Mouse (Mus musculus): Measurements from ENCODE around the gene Cdk19. TPM values are rescaled to one million over a fixed set of nuclear protein-coding genes. Genes with fewer than 3 reads are reported as not detected.

Gene Cdk19
- polyA plus RNA-seq, 1 experiment: 18.2 TPM

DNA sequence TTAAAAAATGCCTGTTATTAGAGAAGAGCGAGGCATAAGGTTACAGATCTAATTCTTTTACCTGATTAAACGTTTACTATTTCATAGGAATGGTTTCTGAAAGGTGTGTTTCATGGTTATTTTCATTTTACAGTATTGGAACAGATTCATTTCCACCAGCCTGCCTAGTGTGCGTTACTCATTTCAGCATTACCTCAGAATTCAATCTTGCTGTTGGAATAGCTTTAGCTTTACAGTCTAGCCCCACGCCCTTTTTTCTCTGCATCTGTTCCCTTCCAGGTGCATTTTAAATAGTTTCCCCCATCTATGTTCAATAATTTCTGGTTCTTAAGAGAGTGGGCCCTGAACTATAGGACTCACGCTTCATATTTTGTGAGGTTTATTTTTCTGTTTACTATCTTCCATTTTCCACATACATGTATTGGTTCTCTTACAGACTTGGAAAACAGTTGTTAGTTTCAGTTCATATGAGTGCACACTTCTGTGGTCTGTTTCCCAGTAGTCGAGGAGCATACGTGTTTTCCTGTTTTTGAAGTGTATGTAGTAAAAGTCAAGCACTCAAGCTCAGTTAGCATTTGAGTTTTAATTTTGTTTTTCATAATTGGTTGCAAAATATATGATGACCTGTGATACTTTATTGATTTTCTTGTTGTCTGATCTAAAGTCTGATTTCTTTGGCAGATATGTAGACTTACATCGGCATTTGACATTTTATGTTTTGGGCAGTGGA is 32.0 kb downstream of the Cdk19 start:
- 40% methylated on average over 8 of the region's 8 CpGs for WGBS
- Histone ChIP-seq H3K4me1 (ENCODE audit: control insufficient read depth, insufficient read depth, low read length) (peaks cover 7% of the 10 kb centered on the region), H3K27ac (ENCODE audit: control insufficient read depth, insufficient read depth, low read depth, low read length, poor library complexity) (no peak overlapping the region)

DNA sequence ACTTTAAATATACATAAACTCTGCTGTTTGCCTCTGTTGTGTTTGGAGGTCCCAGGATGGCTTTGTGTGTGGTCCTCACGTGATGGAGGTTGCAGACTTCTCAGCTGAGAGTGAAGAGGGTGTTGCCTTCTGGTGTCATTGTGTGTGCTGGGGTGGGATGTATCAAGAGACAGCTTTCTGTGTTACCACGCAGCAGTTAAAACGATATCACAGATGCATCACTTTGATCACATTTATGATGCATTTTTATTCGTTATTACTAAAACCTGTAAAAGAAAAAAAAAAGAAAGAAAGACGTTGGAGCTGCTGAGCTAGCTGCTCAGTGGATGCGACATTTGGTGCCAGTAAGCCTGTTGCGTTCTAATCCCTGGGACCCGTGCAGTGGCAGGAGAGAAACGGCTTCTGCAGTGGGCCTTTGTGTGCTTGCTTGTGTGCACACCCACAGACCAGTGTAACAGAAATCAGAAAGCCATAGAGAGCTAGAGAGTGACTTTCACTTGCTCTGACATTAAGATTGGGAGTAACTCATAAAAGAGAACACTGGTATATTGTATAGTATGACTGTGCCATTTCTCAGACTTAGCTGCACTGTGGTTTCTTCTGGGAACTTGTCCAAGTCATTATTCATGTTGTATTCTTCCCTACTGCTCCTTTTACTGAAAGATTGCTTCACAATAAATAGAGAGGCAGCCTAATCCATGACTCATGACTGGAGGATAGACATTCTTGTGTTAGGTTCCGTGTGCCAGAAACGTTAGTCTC is 32.7 kb downstream of the Cdk19 start:
- H3K27ac ChIP-seq (ENCODE audit: control insufficient read depth, insufficient read depth, low read depth, low read length, poor library complexity): 0 out of 2 replicates have a peak overlapping the region, but pooled peaks have one; percentile 32

More for the DNA sequence above, 32.0 kb downstream of the Cdk19 start:
- TF ChIP-seq POLR2A (IDR thresholded peaks at IDR 0.05; ENCODE audit: borderline replicate concordance, control insufficient read depth, low read depth, low read length): no peak
- TF ChIP-seq CTCF (IDR thresholded peaks at IDR 0.05; ENCODE audit: control insufficient read depth, insufficient read depth, low read length): no peak
- no peak overlapping the region for H3K4me3 ChIP-seq (replicated peaks; ENCODE audit: control insufficient read depth, low read depth, low read length)

GRCm38 (mm10) chr10:40373749-40374148 is 34.4 kb downstream of the Cdk19 start:
- no peak overlapping the region for H3K27ac ChIP-seq (ENCODE audit: control insufficient read depth, insufficient read depth, low read depth, low read length, poor library complexity)
- peaks cover 6% of the 10 kb centered on the region; the same call in 1 of the 2 replicates for H3K4me1 ChIP-seq (ENCODE audit: control insufficient read depth, insufficient read depth, low read length)
- WGBS: 37% methylated on average over 5 of the region's 5 CpGs
- H3K4me3 ChIP-seq (replicated peaks; ENCODE audit: control insufficient read depth, low read depth, low read length): no peak overlapping the region
- TF ChIP-seq POLR2A (IDR thresholded peaks at IDR 0.05; ENCODE audit: borderline replicate concordance, control insufficient read depth, low read depth, low read length): no peak
- no peak for TF ChIP-seq CTCF (IDR thresholded peaks at IDR 0.05; ENCODE audit: control insufficient read depth, insufficient read depth, low read length)

More for the DNA sequence above, 32.7 kb downstream of the Cdk19 start:
- 7% methylated on average over 11 of the region's 11 CpGs for WGBS
- peaks cover 7% of the 10 kb centered on the region for H3K4me1 ChIP-seq (ENCODE audit: control insufficient read depth, insufficient read depth, low read length)
- no peak overlapping the region for H3K4me3 ChIP-seq (replicated peaks; ENCODE audit: control insufficient read depth, low read depth, low read length)
- TF ChIP-seq CTCF (IDR thresholded peaks at IDR 0.05; ENCODE audit: control insufficient read depth, insufficient read depth, low read length) (no peak), POLR2A (IDR thresholded peaks at IDR 0.05; ENCODE audit: borderline replicate concordance, control insufficient read depth, low read depth, low read length) (no peak)

- Histone ChIP-seq H3K27ac (ENCODE audit: control insufficient read depth, insufficient read depth, low read depth, low read length, poor library complexity) (no peak overlapping the region; the same call in 1 of the 2 replicates), H3K4me3 (replicated peaks; ENCODE audit: control insufficient read depth, low read depth, low read length) (no peak overlapping the region), H3K4me1 (ENCODE audit: control insufficient read depth, insufficient read depth, low read length) (peaks cover 6% of the 10 kb centered on the region; the same call in 1 of the 2 replicates)
- 77% methylated on average over 7 of the region's 7 CpGs for WGBS
- TF ChIP-seq CTCF (IDR thresholded peaks at IDR 0.05; ENCODE audit: control insufficient read depth, insufficient read depth, low read length) (no peak), POLR2A (IDR thresholded peaks at IDR 0.05; ENCODE audit: borderline replicate concordance, control insufficient read depth, low read depth, low read length) (no peak)
These were observed 35.5 kb downstream of the Cdk19 start for GRCm38 (mm10) chr10:40374828-40375227.

DNA sequence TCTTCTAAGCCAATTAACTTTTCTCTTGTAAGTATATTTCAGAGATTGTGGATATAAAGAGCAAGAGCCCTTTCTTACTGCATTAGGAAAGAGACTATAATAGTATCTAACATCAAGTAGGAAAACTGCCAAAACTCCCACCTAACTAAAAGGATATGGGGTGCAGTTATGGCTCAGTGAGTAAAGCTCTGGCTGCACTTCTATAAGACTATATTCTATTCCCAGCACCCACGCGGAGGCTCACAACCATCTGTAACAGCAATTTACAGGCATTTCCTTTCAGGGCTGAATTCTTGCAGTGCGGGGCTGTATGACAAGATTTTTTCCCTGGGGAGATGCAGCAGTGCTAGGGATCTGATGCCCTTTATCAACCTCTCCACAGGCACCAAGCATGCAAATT is 36.9 kb downstream of the Cdk19 start:
- H3K4me1 ChIP-seq (ENCODE audit: control insufficient read depth, insufficient read depth, low read length): peaks cover 6% of the 10 kb centered on the region; the same call in 1 of the 2 replicates
- 84% methylated on average over 3 of the region's 3 CpGs for WGBS
- no peak overlapping the region for H3K4me3 ChIP-seq (replicated peaks; ENCODE audit: control insufficient read depth, low read depth, low read length)
- H3K27ac ChIP-seq (ENCODE audit: control insufficient read depth, insufficient read depth, low read depth, low read length, poor library complexity): no peak overlapping the region
- TF ChIP-seq CTCF (IDR thresholded peaks at IDR 0.05; ENCODE audit: control insufficient read depth, insufficient read depth, low read length) (no peak), POLR2A (IDR thresholded peaks at IDR 0.05; ENCODE audit: borderline replicate concordance, control insufficient read depth, low read depth, low read length) (no peak)

DNA sequence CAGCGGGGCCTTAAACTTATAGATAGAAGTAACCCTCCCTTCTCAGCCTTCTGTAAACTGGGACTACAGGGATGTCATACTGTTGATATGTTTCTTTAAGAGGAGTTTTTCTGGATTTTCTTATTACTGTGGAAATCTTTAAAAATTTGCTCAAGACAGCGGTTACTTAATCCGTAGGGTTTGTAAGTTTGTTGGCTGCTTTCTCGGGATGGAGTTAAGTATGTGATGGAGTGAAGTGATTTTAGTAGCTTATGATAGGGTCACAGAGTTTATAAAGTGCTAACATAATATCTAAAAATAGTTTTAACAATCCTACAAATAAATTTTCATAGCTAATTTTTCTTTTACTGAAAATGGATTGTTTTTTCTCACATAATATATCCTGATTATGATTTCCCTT is 38.9 kb downstream of the Cdk19 start:
- WGBS: 86% methylated on average over 4 of the region's 4 CpGs
- no peak for TF ChIP-seq POLR2A (IDR thresholded peaks at IDR 0.05; ENCODE audit: borderline replicate concordance, control insufficient read depth, low read depth, low read length)
- TF ChIP-seq CTCF (IDR thresholded peaks at IDR 0.05; ENCODE audit: control insufficient read depth, insufficient read depth, low read length): no peak
- no peak overlapping the region for H3K27ac ChIP-seq (ENCODE audit: control insufficient read depth, insufficient read depth, low read depth, low read length, poor library complexity)
- no peak overlapping the region for H3K4me3 ChIP-seq (replicated peaks; ENCODE audit: control insufficient read depth, low read depth, low read length)
- H3K4me1 ChIP-seq (ENCODE audit: control insufficient read depth, insufficient read depth, low read length): peaks cover 1% of the 10 kb centered on the region; the same call in 1 of the 2 replicates

- WGBS: 65% methylated on average over 1 of the region's 1 CpGs
These were observed 40.3 kb downstream of the Cdk19 start for GRCm38 (mm10) chr10:40379682-40380081.

GRCm38 (mm10) chr10:40385397-40385796 is 46.0 kb downstream of the Cdk19 start:
- no peak overlapping the region for H3K4me3 ChIP-seq (replicated peaks; ENCODE audit: control insufficient read depth, low read depth, low read length)
- TF ChIP-seq POLR2A (IDR thresholded peaks at IDR 0.05; ENCODE audit: borderline replicate concordance, control insufficient read depth, low read depth, low read length): no peak
- no peak for TF ChIP-seq CTCF (IDR thresholded peaks at IDR 0.05; ENCODE audit: control insufficient read depth, insufficient read depth, low read length)
- H3K4me1 ChIP-seq (ENCODE audit: control insufficient read depth, insufficient read depth, low read length): peaks cover 7% of the 10 kb centered on the region
- WGBS: 54% methylated on average over 3 of the region's 3 CpGs
- no peak overlapping the region for H3K27ac ChIP-seq (ENCODE audit: control insufficient read depth, insufficient read depth, low read depth, low read length, poor library complexity)

More at GRCm38 (mm10) chr10:40379682-40380081, 40.3 kb downstream of the Cdk19 start:
- no peak for TF ChIP-seq POLR2A (IDR thresholded peaks at IDR 0.05; ENCODE audit: borderline replicate concordance, control insufficient read depth, low read depth, low read length)
- Histone ChIP-seq H3K4me1 (ENCODE audit: control insufficient read depth, insufficient read depth, low read length) (no peaks in the 10 kb centered on the region; the same call in 1 of the 2 replicates), H3K4me3 (replicated peaks; ENCODE audit: control insufficient read depth, low read depth, low read length) (no peak overlapping the region), H3K27ac (ENCODE audit: control insufficient read depth, insufficient read depth, low read depth, low read length, poor library complexity) (no peak overlapping the region)

All from bone marrow, adult 2 months (tissue).